Mouse (Mus musculus): Measurements from ENCODE around the gene Pdhx.

Gene Pdhx

GRCm38 (mm10) chr2:103062865-103063264, 10.4 kb downstream of the Pdhx start:
- peak; percentile 17 for DNase-seq (ENCODE audit: low read depth, low spot score)

GRCm38 (mm10) chr2:103058266-103058665, 15.0 kb downstream of the Pdhx start:
- no peak for DNase-seq (ENCODE audit: low read depth, low spot score)

DNA sequence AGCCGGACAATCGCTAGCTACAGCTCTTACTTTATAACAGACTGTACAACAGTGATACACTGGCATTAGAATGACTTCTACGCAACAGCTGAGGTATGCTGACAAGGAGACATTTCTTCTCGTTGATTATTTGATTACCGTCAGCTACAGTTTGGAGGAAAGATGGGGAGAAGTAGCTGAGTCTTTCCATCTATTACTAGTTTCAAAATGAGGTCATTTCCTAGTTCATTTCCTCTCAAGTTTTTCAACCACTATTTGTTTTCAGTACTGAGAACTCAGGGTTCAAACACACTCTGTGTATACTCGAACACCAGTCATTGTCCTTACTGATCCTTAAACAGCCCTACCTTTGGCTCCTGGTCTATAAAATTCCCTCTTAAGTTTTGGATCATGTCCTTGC, 17.5 kb downstream of the Pdhx start:
- no peak for DNase-seq (ENCODE audit: low read depth, low spot score)

DNA sequence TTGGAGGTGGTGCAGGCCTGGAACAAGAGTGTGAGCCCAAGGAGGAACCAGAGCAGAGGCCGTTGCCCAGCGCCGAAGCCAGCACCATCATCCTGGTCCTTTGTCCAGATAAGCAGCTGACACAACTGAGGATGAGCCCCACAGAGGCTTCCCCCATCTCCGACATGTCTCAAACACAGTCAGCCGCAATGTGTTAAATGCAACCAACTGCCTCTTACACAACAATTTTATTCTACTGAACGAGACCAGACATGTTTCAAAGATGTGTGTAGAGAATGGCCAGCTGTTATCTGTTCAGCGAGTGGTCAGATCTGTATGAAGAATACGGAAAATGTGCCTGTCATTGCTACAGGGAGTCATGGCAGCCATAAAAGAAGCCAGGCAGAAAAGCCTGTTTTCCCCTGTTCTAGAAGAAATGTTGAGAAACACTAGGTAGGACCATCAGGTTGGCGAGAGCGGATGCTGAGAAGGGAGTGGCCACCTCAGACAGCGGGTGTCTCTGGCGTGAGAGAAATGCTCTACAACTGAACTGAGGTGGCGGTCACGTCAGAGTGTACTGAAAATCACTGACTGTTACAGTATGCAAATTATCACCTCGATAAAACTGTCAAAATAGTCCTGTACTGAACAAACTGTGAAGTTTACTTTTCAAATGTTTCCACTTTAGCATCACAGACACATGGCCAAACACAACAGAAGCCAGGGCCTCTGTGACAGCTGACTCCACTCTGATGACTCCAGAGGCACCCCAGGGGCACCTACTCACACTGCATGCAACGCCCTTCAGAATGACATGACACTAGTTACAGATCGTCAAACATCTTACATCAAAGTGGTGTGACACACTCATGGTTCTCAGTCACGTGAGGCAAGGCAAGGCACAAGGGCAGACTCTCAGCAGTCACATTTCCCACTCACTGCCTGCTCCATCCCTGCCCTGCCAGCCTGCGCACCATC, 21.1 kb downstream of the Pdhx start:
- peak; percentile 5 for DNase-seq (ENCODE audit: low read depth, low spot score)

DNA sequence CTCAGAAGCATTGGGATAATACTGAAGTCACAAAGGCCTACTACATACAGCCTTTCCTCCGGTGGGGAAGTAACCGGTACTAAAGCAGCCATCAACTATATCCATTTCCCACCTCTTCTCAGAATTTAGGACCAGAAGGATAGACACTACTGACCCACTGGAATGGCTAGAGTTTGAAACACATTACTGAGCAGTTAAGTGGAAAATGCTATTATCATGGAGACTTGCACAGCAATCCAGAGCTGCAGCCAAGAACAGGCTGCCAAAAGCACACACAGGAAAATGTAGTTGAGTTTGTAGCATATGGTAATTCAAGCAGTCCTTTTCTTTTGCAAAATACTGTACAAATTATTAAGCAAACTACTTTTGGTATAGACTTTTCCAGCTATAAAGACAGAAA, 28.0 kb downstream of the Pdhx start:
- no peak for DNase-seq (ENCODE audit: low read depth, low spot score)

- DNase-seq (ENCODE audit: low read depth, low spot score) = no peak
Observed at GRCm38 (mm10) chr2:103040896-103041295, 32.4 kb downstream of the Pdhx start.

DNA sequence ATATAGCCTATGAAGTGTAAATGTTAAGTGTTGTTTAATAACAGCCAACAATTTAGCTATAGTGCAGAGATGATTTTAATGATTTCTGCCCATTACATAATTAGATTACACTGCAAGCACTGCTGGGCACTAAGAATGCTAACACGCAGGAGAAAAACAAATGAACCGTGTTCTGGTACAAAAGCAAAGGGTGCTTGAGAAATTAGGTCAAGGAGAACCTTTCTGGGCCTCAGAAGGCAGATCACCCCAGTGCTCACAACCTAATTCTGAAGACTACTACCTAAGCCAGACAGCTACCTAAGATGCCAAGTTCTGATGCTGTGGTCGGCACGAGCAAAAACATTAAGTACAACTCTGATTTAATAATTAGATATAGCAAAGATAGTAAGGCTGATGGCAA, 35.5 kb downstream of the Pdhx start:
- DNase-seq (ENCODE audit: low read depth, low spot score) = no peak

- DNase-seq (ENCODE audit: low read depth, low spot score) = no peak
Observed at GRCm38 (mm10) chr2:103022728-103023127, 50.6 kb downstream of the Pdhx start.

GRCm38 (mm10) chr2:103020191-103020987, 52.9 kb downstream of the Pdhx start:
- no peak for DNase-seq (ENCODE audit: low read depth, low spot score)

- no peak for DNase-seq (ENCODE audit: low read depth, low spot score)
Observed at GRCm38 (mm10) chr2:103018817-103019494, 54.4 kb downstream of the Pdhx start.

- DNase-seq (ENCODE audit: low read depth, low spot score) = no peak
Observed at GRCm38 (mm10) chr2:103017391-103017824, 55.9 kb downstream of the Pdhx start.

GRCm38 (mm10) chr2:103016089-103016488, 57.2 kb downstream of the Pdhx start:
- DNase-seq (ENCODE audit: low read depth, low spot score) = no peak

- DNase-seq (ENCODE audit: low read depth, low spot score) = peak; percentile 27
Observed at GRCm38 (mm10) chr2:103012782-103013575, 60.3 kb downstream of the Pdhx start.

DNA sequence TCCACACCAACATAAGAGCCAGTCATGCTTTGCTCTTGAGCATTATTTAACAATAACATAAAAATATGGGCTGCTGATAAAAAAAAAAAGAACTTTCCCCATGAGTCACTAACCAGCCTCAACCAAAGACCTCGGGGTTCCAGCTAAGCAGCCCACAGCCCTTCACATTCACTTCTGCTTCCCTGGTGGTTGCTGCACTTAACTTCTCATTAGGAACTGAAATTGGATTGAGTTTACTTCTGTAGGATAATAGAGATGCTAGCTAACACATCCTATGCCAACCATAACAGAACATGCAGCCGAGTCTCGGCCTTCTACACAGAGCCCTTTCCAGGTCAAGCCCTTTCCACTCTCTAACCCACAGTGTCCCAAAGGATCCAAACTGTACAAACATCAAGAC, 65.1 kb downstream of the Pdhx start:
- DNase-seq (ENCODE audit: low read depth, low spot score) = no peak

DNA sequence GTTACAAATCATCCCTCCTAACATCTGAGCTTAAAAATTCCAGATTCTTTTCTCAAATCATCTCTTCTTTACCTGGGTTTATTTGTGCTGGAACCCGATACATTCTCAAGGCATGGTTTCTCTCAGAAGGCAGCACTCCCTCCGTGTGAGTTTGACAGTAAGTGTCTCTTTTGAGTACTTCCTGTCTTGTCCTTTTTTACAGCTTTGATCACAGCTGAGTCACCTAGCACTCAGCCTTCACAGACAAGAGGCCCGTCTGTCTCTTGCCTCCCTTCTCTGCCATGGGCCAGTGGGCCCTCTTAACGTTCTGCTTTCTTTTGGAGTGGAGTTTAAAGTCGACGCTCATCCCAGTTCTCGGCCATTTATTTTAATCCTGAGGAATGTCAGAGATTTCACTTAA, 68.7 kb downstream of the Pdhx start:
- no peak for DNase-seq (ENCODE audit: low read depth, low spot score)

GRCm38 (mm10) chr2:102999153-102999575, 74.1 kb downstream of the Pdhx start:
- no peak for DNase-seq (ENCODE audit: low read depth, low spot score)

DNA sequence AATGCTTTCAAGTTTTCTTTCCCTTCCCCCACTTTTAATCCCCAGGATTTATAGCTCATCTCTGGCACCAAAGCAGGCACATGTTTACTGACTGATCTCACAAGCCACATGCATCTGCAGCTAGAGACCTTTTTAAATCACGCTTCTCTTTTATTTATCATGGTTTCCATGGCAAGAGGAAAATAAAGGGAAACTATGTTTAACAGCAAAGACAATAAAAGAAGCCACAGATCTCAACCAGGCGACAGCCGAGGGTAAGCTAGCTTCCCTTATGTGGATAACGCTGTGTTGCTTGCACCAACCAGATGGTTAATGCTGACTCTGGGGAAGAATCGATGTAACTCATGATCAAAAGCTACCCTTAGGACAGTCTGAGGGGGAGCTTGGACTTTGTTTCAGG, 75.0 kb downstream of the Pdhx start:
- no peak for DNase-seq (ENCODE audit: low read depth, low spot score)

DNA sequence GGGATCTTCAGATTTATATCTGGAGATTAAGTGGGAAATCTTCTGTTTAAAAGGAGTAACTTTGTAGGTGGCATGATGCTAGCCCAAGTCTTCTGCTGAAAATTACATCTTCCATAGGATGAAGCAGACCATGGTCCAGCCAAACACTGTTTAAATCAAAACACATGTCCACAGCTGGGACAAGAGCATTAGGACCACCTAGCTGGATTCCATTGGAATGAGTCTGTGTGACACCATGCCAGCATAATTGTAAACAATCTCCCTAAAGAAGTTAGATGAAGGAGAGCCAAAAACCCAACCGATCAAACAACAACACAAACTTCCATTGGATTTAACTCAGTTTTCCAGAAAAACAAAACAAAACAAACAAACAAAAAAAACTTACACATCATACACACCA, 75.4 kb downstream of the Pdhx start:
- DNase-seq (ENCODE audit: low read depth, low spot score) = no peak

- DNase-seq (ENCODE audit: low read depth, low spot score) = no peak
Observed at GRCm38 (mm10) chr2:102993841-102994607, 79.3 kb downstream of the Pdhx start.

DNA sequence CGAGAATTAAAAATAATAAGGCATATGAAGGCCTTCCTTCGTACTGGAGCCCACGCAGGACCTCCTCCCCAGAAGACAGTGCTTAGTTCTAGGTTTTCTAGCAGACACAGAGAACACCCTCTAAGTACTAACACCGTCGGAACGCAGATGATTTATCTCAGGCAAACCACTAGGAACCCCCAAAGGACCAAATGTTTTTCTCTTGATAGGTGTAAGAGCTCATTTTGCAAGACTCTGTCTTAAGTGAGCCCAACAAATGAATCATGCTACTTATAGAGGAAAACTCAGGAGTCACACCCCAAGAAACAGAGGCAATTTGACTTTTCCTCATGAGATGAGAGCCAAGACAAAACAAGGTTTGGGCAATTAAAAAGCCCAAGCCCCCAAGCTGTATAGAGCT, 80.9 kb downstream of the Pdhx start:
- DNase-seq (ENCODE audit: low read depth, low spot score) = no peak

Data from ES-CJ7 (cell line).